Mouse (Mus musculus): ENCODE measurements around the gene Hes7. TPM values are rescaled to one million over a fixed set of nuclear protein-coding genes. Genes with fewer than 3 reads are reported as not detected.
A peak's percentile ranks its signal among the peaks of the same experiment; 100 is the strongest.

Hes7 gene
- polyA plus RNA-seq, 1 experiment from 2014 or later, result 0.33 TPM

- H3K4me3 ChIP-seq (ENCODE audit: low read depth, low read length), result no peak overlapping the region
- no peak overlapping the region for H3K27ac ChIP-seq (ENCODE audit: low read depth, low read length)
- no peak for DNase-seq (ENCODE audit: low spot score, missing footprints)
- H3K36me3 ChIP-seq (ENCODE audit: control insufficient read depth, insufficient read depth, low read length), result no peaks in the 10 kb centered on the region; the same call in 1 of the 2 replicates
- H3K27me3 ChIP-seq (ENCODE audit: control insufficient read depth, insufficient read depth, low read length), result no peaks in the 10 kb centered on the region
- H3K4me1 ChIP-seq (ENCODE audit: control insufficient read depth, insufficient read depth, low read length), result peaks cover 13% of the 10 kb centered on the region
- H3K4me2 ChIP-seq, result no peak overlapping the region
- no peak for ATAC-seq (ENCODE audit: low FRiP score)
- H3K9ac ChIP-seq (ENCODE audit: low read length), result no peak overlapping the region
- 69% methylated on average over 6 of the region's 6 CpGs for WGBS
- no peaks in the 10 kb centered on the region for H3K9me3 ChIP-seq (ENCODE audit: control insufficient read depth, low read length)
These were observed 33.8 kb upstream of the Hes7 start for GRCm38 (mm10) chr11:69086390-69086789.

GRCm38 (mm10) chr11:69087082-69087481 is 33.1 kb upstream of the Hes7 start:
- no peak overlapping the region for H3K4me3 ChIP-seq (ENCODE audit: low read depth, low read length)
- 42% methylated on average over 4 of the region's 4 CpGs for WGBS
- no peak for ATAC-seq (ENCODE audit: low FRiP score)
- H3K9ac ChIP-seq (ENCODE audit: low read length), result no peak overlapping the region
- H3K4me1 ChIP-seq (ENCODE audit: control insufficient read depth, insufficient read depth, low read length), result peaks cover 13% of the 10 kb centered on the region
- H3K9me3 ChIP-seq (ENCODE audit: control insufficient read depth, low read length), result no peaks in the 10 kb centered on the region
- no peak overlapping the region for H3K4me2 ChIP-seq
- no peak for DNase-seq (ENCODE audit: low spot score, missing footprints)
- no peaks in the 10 kb centered on the region; the same call in 1 of the 2 replicates for H3K36me3 ChIP-seq (ENCODE audit: control insufficient read depth, insufficient read depth, low read length)
- H3K27ac ChIP-seq (ENCODE audit: low read depth, low read length), result no peak overlapping the region
- H3K27me3 ChIP-seq (ENCODE audit: control insufficient read depth, insufficient read depth, low read length), result no peaks in the 10 kb centered on the region

- ATAC-seq (ENCODE audit: low FRiP score) (no peak), DNase-seq (ENCODE audit: low spot score, missing footprints) (no peak)
- Histone ChIP-seq H3K27ac (ENCODE audit: low read depth, low read length) (no peak overlapping the region), H3K9ac (ENCODE audit: low read length) (0 out of 2 replicates have a peak overlapping the region, but pooled peaks have one; percentile 93), H3K36me3 (ENCODE audit: control insufficient read depth, insufficient read depth, low read length) (no peaks in the 10 kb centered on the region; the same call in 1 of the 2 replicates), H3K27me3 (ENCODE audit: control insufficient read depth, insufficient read depth, low read length) (no peaks in the 10 kb centered on the region), H3K4me3 (ENCODE audit: low read depth, low read length) (no peak overlapping the region), H3K9me3 (ENCODE audit: control insufficient read depth, low read length) (no peaks in the 10 kb centered on the region), H3K4me1 (ENCODE audit: control insufficient read depth, insufficient read depth, low read length) (peaks cover 13% of the 10 kb centered on the region), H3K4me2 (no peak overlapping the region)
- 61% methylated on average over 2 of the region's 2 CpGs for WGBS
These were observed 32.6 kb upstream of the Hes7 start for GRCm38 (mm10) chr11:69087597-69087996.

- under 1% methylated on average over 66 of the region's 67 CpGs for WGBS
- Histone ChIP-seq H3K9ac (ENCODE audit: low read length) (peak within 1 kb of the TSS; percentile 93), H3K9me3 (ENCODE audit: control insufficient read depth, low read length) (no peaks in the 10 kb centered on the region), H3K4me2 (peak within 1 kb of the TSS; percentile 91), H3K4me3 (ENCODE audit: low read depth, low read length) (peak within 1 kb of the TSS; percentile 98), H3K4me1 (ENCODE audit: control insufficient read depth, insufficient read depth, low read length) (peaks cover 13% of the 10 kb centered on the region), H3K36me3 (ENCODE audit: control insufficient read depth, insufficient read depth, low read length) (no peaks in the 10 kb centered on the region; the same call in 1 of the 2 replicates), H3K27me3 (ENCODE audit: control insufficient read depth, insufficient read depth, low read length) (no peaks in the 10 kb centered on the region), H3K27ac (ENCODE audit: low read depth, low read length) (peak within 1 kb of the TSS; percentile 75)
- ATAC-seq (ENCODE audit: low FRiP score) (peak; percentile 86), DNase-seq (ENCODE audit: low spot score, missing footprints) (peak; percentile 100)
These were observed 31.9 kb upstream of the Hes7 start, which contains the start of gene Vamp2 for GRCm38 (mm10) chr11:69088103-69088855. Gene Vamp2, plus strand, starts transcription at chr11:69088490.

GRCm38 (mm10) chr11:69088856-69089615 is 31.2 kb upstream of the Hes7 start:
- Histone ChIP-seq H3K4me1 (ENCODE audit: control insufficient read depth, insufficient read depth, low read length) (peaks cover 13% of the 10 kb centered on the region), H3K27ac (ENCODE audit: low read depth, low read length) (peak overlapping the region; percentile 75), H3K36me3 (ENCODE audit: control insufficient read depth, insufficient read depth, low read length) (no peaks in the 10 kb centered on the region; the same call in 1 of the 2 replicates), H3K9me3 (ENCODE audit: control insufficient read depth, low read length) (no peaks in the 10 kb centered on the region), H3K9ac (ENCODE audit: low read length) (peak overlapping the region; percentile 93), H3K4me3 (ENCODE audit: low read depth, low read length) (peak overlapping the region; percentile 98), H3K4me2 (peak overlapping the region; percentile 91), H3K27me3 (ENCODE audit: control insufficient read depth, insufficient read depth, low read length) (no peaks in the 10 kb centered on the region)
- ATAC-seq (ENCODE audit: low FRiP score) (no peak), DNase-seq (ENCODE audit: low spot score, missing footprints) (peak; percentile 90)
- WGBS, result 12% methylated on average over 25 of the region's 25 CpGs

GRCm38 (mm10) chr11:69089616-69090290 is 30.5 kb upstream of the Hes7 start:
- DNase-seq (ENCODE audit: low spot score, missing footprints) (no peak), ATAC-seq (ENCODE audit: low FRiP score) (no peak)
- 90% methylated on average over 12 of the region's 12 CpGs for WGBS
- Histone ChIP-seq H3K27me3 (ENCODE audit: control insufficient read depth, insufficient read depth, low read length) (no peaks in the 10 kb centered on the region), H3K9me3 (ENCODE audit: control insufficient read depth, low read length) (no peaks in the 10 kb centered on the region), H3K4me3 (ENCODE audit: low read depth, low read length) (peak overlapping the region; percentile 98), H3K4me2 (peak overlapping the region; percentile 91), H3K9ac (ENCODE audit: low read length) (peak overlapping the region; percentile 93), H3K36me3 (ENCODE audit: control insufficient read depth, insufficient read depth, low read length) (no peaks in the 10 kb centered on the region; the same call in 1 of the 2 replicates), H3K27ac (ENCODE audit: low read depth, low read length) (no peak overlapping the region), H3K4me1 (ENCODE audit: control insufficient read depth, insufficient read depth, low read length) (peaks cover 15% of the 10 kb centered on the region)

- Histone ChIP-seq H3K4me2 (no peak overlapping the region), H3K27me3 (ENCODE audit: control insufficient read depth, insufficient read depth, low read length) (no peaks in the 10 kb centered on the region), H3K27ac (ENCODE audit: low read depth, low read length) (no peak overlapping the region; the same call in 1 of the 2 replicates), H3K9me3 (ENCODE audit: control insufficient read depth, low read length) (no peaks in the 10 kb centered on the region), H3K4me1 (ENCODE audit: control insufficient read depth, insufficient read depth, low read length) (peaks cover 16% of the 10 kb centered on the region), H3K9ac (ENCODE audit: low read length) (no peak overlapping the region; the same call in 1 of the 2 replicates), H3K36me3 (ENCODE audit: control insufficient read depth, insufficient read depth, low read length) (no peaks in the 10 kb centered on the region; the same call in 1 of the 2 replicates), H3K4me3 (ENCODE audit: low read depth, low read length) (no peak overlapping the region)
- 72% methylated on average over 6 of the region's 6 CpGs for WGBS
- DNase-seq (ENCODE audit: low spot score, missing footprints), result peak; percentile 81
- no peak for ATAC-seq (ENCODE audit: low FRiP score)
These were observed 29.8 kb upstream of the Hes7 start for GRCm38 (mm10) chr11:69090367-69090766.

- Histone ChIP-seq H3K27me3 (ENCODE audit: control insufficient read depth, insufficient read depth, low read length) (0 out of 2 replicates have a peak, but pooled peaks cover 2% of the 10 kb centered on the region), H3K4me2 (no peak overlapping the region), H3K4me1 (ENCODE audit: control insufficient read depth, insufficient read depth, low read length) (peaks cover 29% of the 10 kb centered on the region), H3K36me3 (ENCODE audit: control insufficient read depth, insufficient read depth, low read length) (no peaks in the 10 kb centered on the region; the same call in 1 of the 2 replicates), H3K9ac (ENCODE audit: low read length) (no peak overlapping the region), H3K9me3 (ENCODE audit: control insufficient read depth, low read length) (no peaks in the 10 kb centered on the region), H3K27ac (ENCODE audit: low read depth, low read length) (no peak overlapping the region), H3K4me3 (ENCODE audit: low read depth, low read length) (no peak overlapping the region)
- no peak for ATAC-seq (ENCODE audit: low FRiP score)
- 62% methylated on average over 7 of the region's 7 CpGs for WGBS
- DNase-seq (ENCODE audit: low spot score, missing footprints), result no peak
These were observed 28.4 kb upstream of the Hes7 start for GRCm38 (mm10) chr11:69091566-69092385.

Measured in midbrain, embryonic 11.5 days (tissue).